Mouse (Mus musculus) hindbrain, embryonic 15.5 days (tissue): ENCODE results near the gene Gm3417. TPM values are rescaled to one million over a fixed set of nuclear protein-coding genes. Genes with fewer than 3 reads are reported as not detected.
"Not testable (repeated sequence)": the region's sequence is repeated elsewhere in the genome, so short reads cannot be mapped to it uniquely, and the experiment has no call there.

Experiments
- ATAC-seq: fragments of 200-750 bp; cut with Nextera tagmentation; 2 replicates; pipeline ENCODE4 v1.8.0; 2017; ENCODE audit warnings: low read depth, moderate number of reproducible peaks, moderate TSS enrichment; ENCODE audit not compliant: low FRiP score
- H3K27ac ChIP-seq: fragments of 300-500 bp; sonication (generic); replicated peaks from 2 replicates; pipeline ENCODE4 v1.5.1; 2015; ENCODE audit warnings: mild to moderate bottlenecking, inconsistent platforms
- H3K27me3 ChIP-seq: fragments of 300-500 bp; sonication (generic); 2 replicates; pipeline ENCODE4 v1.6.1; 2015; ENCODE audit warnings: control low read depth, inconsistent platforms
- H3K36me3 ChIP-seq: fragments of 300-500 bp; sonication (generic); 2 replicates; pipeline ENCODE4 v1.6.1; 2015; ENCODE audit warnings: control low read depth, inconsistent platforms
- H3K4me1 ChIP-seq: fragments of 300-500 bp; sonication (generic); replicated peaks from 2 replicates; pipeline ENCODE4 v1.6.1; 2015; ENCODE audit warnings: control low read depth, inconsistent platforms
- H3K4me2 ChIP-seq: fragments of 300-500 bp; sonication (generic); 2 replicates; pipeline ENCODE4 v1.6.1; 2015; ENCODE audit warnings: moderate library complexity, mild to moderate bottlenecking, inconsistent platforms
- H3K4me3 ChIP-seq: fragments of 300-500 bp; sonication (generic); 2 replicates; pipeline ENCODE4 v1.5.1; 2015; ENCODE audit warnings: mild to moderate bottlenecking, inconsistent platforms
- H3K9ac ChIP-seq: fragments of 300-500 bp; sonication (generic); 2 replicates; pipeline ENCODE4 v1.6.1; 2015; ENCODE audit warnings: inconsistent platforms
- H3K9me3 ChIP-seq: fragments of 300-500 bp; sonication (generic); 2 replicates; pipeline ENCODE4 v1.6.1; 2016; ENCODE audit warnings: control low read depth, inconsistent platforms
- WGBS: fragments of 180-500 bp; shearing (Covaris S2); methylation state at CpG from one replicate; pipeline ENCODE4 v1.1.7; 2015; 5-methylcytosine and 5-hydroxymethylcytosine counted together
- polyA plus RNA-seq: library from polyadenylated mRNA; unstranded; fragments of >200 nt; fragmentation: Nextera tagmentation; extraction: Ambion mirVana; gene quantifications from 2 replicates; pipeline ENCODE4 v1.2.1, GENCODE M21; 2015

Gene Gm3417
- polyA plus RNA-seq, 1 experiment from 2014 or later: 0.29 TPM

DNA sequence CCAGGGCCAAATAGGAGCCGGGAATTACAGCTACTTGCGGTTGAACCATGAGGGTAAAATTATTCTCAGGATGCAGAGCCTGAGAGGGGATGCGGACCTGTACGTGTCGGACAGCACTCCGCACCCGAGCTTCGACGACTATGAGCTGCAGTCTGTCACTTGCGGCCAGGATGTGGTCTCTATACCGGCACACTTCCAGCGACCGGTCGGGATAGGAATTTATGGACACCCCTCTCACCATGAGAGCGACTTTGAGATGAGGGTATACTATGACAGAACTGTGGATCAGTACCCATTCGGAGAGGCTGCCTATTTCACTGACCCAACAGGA is 34.9 kb downstream of the Gm3417 start:
- H3K36me3 ChIP-seq: peaks cover 19% of the 10 kb centered on the region
- 26% methylated on average over 16 of the region's 16 CpGs for WGBS
- H3K27ac ChIP-seq: peak overlapping the region; percentile 72; the same call in 1 of the 2 replicates
- peak overlapping the region; percentile 67 for H3K9ac ChIP-seq
- H3K9me3 ChIP-seq: no peaks in the 10 kb centered on the region
- no peak for ATAC-seq
- H3K4me3 ChIP-seq: peak overlapping the region; percentile 56
- H3K4me2 ChIP-seq: peak overlapping the region; percentile 80
- H3K4me1 ChIP-seq: peaks cover 33% of the 10 kb centered on the region
- no peaks in the 10 kb centered on the region for H3K27me3 ChIP-seq

DNA sequence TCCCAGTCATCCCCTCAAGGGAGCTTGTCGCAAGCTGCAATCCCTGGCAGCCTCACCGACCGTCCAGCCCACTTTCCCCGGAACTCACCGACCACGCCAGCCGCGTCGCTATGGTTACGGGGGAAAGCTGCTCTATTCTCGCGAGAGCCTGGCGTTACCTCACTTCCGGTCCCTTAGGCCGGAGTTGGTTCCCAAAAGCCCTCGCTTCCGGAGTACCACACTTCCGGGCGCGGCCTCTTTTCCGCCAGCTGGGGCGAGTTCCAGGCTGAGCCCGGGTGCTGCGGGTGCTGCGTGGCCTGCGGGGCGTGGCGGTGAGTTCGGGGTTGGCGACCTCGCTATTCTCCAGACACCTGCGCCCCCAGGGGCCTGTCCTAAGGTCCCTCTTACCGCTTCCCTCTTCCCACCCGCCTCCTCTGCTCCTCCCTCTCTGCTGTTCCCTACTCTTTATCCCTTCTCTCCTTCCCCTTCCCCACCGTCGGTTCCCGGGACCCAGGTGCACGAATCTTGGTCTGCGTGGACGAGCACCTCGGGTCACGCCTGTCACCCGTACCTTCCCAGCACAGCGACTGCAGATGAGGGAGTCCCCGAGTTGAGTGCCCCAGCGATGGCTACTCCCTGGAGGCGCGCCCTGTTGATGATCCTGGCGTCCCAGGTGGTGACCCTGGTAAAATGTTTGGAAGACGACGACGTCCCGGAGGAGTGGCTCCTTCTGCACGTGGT is 35.4 kb downstream of the Gm3417 start, which contains the start of the genes Wdr27 and 1600012H06Rik:
Gene Wdr27 (minus strand): TSS at position 150 of the 720 bp plus-strand sequence.
Gene 1600012H06Rik (plus strand): TSS at position 176 of the 720 bp plus-strand sequence.
- no peaks in the 10 kb centered on the region for H3K27me3 ChIP-seq
- H3K4me2 ChIP-seq: peak within 1 kb of the TSS; percentile 80
- peaks cover 33% of the 10 kb centered on the region for H3K4me1 ChIP-seq
- no peaks in the 10 kb centered on the region for H3K9me3 ChIP-seq
- peak within 1 kb of the TSS; percentile 67 for H3K9ac ChIP-seq
- peak; percentile 99 for ATAC-seq
- H3K27ac ChIP-seq: peak within 1 kb of the TSS; percentile 73
- peaks cover 15% of the 10 kb centered on the region for H3K36me3 ChIP-seq
- H3K4me3 ChIP-seq: peak within 1 kb of the TSS; percentile 56
- WGBS: under 1% methylated on average over 54 of the region's 54 CpGs

DNA sequence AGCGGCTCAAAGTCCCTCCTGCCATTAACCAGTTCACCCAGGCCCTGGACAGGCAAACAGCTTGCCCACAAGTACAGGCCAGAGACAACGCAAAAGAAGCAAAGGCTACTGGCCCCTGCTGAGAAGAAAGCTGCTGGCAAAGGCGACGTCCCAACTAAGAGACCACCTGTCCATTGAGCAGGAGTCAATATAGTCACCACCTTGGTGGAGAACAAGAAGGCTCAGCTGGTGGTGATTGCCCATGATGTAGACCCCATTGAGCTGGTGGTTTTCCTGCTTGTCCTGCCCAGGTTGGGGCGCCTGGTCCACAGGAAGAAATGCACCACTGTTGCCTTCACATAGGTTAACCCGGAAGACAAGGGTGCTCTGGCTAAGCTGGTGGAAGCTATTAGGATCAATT is 36.4 kb downstream of the Gm3417 start:
- WGBS: 69% methylated on average over 6 of the region's 6 CpGs

DNA sequence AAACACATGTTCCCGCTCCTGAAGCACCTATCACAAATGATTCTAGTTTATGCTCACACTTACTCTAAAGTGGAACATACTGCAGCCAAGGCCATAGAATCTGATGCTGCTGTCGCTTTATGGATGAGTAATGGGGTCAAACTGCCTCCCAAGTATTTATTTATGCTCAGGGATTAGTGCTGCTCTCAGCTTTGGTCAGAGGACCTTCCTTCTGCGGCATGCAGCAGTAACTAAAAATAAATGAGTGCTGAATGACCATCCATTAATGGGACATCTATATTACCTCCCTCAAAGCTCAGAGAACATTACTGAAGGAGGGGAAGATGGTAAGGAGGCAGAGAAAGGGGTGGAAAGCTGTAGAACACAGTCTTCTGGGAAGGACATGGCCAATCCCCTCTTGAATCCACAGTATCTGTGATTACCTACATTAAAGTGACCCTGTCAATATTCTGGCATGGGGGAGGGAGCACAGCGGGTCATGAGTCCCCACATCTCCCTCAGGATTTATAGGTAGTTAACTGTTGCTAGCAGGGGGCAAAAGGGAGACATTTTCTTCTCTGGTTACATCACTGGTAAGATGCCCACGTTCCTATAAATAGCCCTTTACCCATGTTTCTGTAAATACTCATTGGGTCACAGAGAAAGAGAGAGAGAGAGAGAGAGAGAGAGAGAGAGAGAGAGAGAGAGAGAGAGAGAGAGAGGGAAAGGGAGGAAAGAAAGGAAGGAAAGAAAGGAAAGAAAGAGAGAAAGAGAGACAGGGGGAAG is 42.6 kb downstream of the Gm3417 start:
- Histone ChIP-seq H3K9ac (no peak overlapping the region), H3K36me3 (no peaks in the 10 kb centered on the region), H3K9me3 (no peaks in the 10 kb centered on the region), H3K27me3 (no peaks in the 10 kb centered on the region), H3K4me2 (no peak overlapping the region), H3K27ac (no peak overlapping the region), H3K4me3 (no peak overlapping the region), H3K4me1 (no peaks in the 10 kb centered on the region)
- 73% methylated on average over 5 of the region's 5 CpGs for WGBS
- no peak for ATAC-seq

More for the DNA sequence above, 36.4 kb downstream of the Gm3417 start:
- not testable (repeated sequence) for H3K9me3 ChIP-seq, ATAC-seq, H3K27me3 ChIP-seq
- Histone ChIP-seq H3K36me3 (peaks cover 15% of the 10 kb centered on the region), H3K4me3 (peak overlapping the region; percentile 56), H3K9ac (peak overlapping the region; percentile 54), H3K4me1 (peaks cover 33% of the 10 kb centered on the region), H3K4me2 (peak overlapping the region; percentile 80), H3K27ac (0 out of 2 replicates have a peak overlapping the region, but pooled peaks have one; percentile 73)

DNA sequence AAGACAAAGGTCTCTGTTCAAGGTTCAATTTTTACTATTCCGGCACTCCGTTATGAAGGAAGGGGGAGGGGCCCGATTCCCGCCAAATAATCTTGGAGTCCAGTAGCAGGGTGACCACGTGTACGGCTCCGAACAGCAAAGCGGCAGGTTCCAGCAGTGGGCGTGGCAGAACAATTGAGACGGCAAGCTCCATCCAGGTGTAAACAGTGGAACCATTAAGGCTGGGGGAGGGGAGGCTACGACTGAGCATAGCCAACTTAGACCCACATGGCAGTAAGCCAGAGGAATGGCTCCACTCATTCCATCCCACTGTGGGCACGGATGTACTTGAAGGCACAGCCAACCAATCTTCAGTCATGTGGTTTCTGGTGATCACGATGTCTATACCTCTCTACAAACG is 43.3 kb downstream of the Gm3417 start:
- not testable (repeated sequence) for ATAC-seq, H3K27me3 ChIP-seq, H3K4me2 ChIP-seq, H3K9me3 ChIP-seq, H3K9ac ChIP-seq, H3K27ac ChIP-seq, H3K4me1 ChIP-seq, H3K4me3 ChIP-seq, H3K36me3 ChIP-seq
- 87% methylated on average over 14 of the region's 14 CpGs for WGBS

DNA sequence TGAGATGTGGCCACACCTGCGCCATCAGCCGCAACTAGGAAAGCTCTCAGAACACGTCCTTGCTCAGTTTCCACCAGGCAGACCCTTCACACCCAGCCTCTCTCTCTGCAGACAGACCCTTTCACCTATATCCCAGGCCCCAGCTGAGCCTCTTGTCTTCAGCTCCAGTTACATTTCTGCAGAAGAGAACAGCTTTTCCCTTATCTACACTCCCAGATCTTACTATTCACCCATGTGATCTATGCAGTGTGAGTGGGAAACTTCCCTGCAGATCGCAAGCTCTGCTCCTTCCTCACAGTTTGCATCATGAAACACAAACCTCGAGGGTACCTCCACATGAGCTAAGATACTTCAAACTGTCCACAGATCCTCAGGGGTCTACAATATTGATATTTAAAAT is 47.1 kb downstream of the Gm3417 start:
- no peaks in the 10 kb centered on the region for H3K36me3 ChIP-seq
- no peak overlapping the region for H3K27ac ChIP-seq
- H3K27me3 ChIP-seq: no peaks in the 10 kb centered on the region
- ATAC-seq: no peak
- no peaks in the 10 kb centered on the region for H3K9me3 ChIP-seq
- 90% methylated on average over 5 of the region's 5 CpGs for WGBS
- H3K4me1 ChIP-seq: no peaks in the 10 kb centered on the region
- no peak overlapping the region for H3K4me2 ChIP-seq
- H3K4me3 ChIP-seq: no peak overlapping the region
- no peak overlapping the region for H3K9ac ChIP-seq

DNA sequence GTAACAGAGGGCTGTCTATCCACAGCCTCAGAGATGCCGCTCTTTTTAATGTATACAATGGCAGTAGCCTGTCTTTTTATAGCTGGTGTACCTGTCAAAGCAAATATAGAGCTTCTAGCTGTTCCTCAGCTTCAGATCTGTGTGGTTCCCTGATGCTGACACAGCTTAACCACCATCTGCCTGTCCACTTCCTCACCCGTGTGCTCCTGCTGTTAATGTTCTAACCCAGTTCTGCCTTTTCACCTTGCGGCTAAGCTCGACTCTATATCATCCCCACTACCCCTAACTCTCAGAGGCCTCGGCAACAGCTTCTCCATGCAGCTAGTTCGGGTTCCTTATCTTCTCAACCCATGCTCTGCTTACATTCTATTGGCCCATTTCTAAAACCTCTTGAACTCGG is 47.9 kb downstream of the Gm3417 start:
- Histone ChIP-seq H3K4me1 (no peaks in the 10 kb centered on the region), H3K4me3 (no peak overlapping the region), H3K4me2 (no peak overlapping the region), H3K9me3 (no peaks in the 10 kb centered on the region), H3K9ac (no peak overlapping the region), H3K36me3 (no peaks in the 10 kb centered on the region), H3K27me3 (no peaks in the 10 kb centered on the region), H3K27ac (no peak overlapping the region)
- ATAC-seq: no peak
- WGBS: 89% methylated on average over 7 of the region's 7 CpGs

DNA sequence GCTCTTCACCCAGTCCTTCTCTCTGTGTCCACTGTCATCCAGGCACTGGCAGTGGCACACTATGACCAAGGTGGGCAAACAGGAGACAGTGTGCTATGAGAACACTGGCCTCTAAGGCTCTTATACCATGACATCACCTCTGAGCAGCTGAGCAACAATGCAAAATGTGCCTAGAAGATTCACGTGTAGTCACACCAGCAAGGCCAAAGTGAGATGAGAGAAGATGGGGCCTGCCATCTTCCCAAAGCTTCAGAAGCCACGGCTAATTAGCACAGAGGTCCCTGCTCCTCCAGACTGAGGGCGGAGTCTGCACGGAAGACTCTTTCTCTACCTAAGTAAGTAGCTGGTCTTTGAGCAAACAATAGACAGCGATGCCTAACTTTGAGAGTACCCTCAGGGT is 50.0 kb downstream of the Gm3417 start:
- Histone ChIP-seq H3K27ac (no peak overlapping the region), H3K27me3 (no peaks in the 10 kb centered on the region), H3K4me1 (no peaks in the 10 kb centered on the region), H3K36me3 (no peaks in the 10 kb centered on the region), H3K9ac (no peak overlapping the region), H3K9me3 (no peaks in the 10 kb centered on the region), H3K4me2 (no peak overlapping the region), H3K4me3 (no peak overlapping the region)
- WGBS: 86% methylated on average over 5 of the region's 5 CpGs
- ATAC-seq: no peak

DNA sequence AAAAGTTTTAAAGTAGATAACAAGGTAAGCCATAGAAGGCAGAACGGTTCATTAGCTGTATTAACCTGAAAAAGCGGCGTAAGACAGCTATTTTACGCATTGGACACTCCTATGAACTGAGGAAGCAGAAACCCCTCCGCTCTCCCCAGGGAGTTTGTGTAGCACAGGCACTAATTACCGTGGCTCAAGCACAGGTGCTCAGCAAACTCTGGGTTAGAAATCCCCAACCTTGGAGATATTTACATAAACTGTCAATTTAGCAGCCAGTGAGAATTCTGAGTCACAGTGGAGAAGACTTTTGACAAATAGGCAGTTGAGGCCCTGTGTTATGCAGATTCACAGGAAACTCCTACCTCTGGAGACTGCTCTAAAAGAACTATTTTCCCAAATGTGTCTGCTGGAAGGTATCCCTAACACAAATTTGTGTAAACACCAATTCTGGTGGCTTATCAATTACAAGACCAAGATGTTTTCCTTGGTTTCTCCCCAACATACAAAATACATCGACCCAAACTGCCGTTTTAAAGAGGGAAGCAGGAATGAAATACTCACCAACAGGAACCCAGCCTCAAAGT is 50.9 kb downstream of the Gm3417 start:
- Histone ChIP-seq H3K36me3 (no peaks in the 10 kb centered on the region), H3K4me1 (no peaks in the 10 kb centered on the region), H3K27me3 (no peaks in the 10 kb centered on the region)

DNA sequence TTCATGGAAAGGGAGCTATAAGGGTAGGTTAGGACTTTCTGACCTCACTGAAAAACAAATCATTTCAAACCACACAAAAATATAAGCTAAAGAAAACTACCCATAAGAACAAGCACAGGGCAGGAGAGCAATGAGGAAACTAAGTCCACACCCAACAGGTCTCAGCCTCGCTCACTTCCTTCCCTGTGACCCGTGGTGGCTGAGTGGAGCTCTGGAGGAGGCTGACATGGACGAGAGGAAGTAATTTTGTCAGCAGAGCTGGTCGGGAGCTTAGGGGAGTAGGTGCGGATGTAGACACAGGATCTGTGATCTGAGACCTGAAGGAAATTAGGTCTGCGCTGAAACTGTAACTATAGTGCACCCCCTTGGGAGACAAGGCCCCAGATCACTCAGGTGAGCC is 57.0 kb downstream of the Gm3417 start:
- no peak for ATAC-seq
- no peaks in the 10 kb centered on the region for H3K9me3 ChIP-seq

More for the DNA sequence above, 50.9 kb downstream of the Gm3417 start:
- Histone ChIP-seq H3K27ac (no peak overlapping the region), H3K9ac (no peak overlapping the region), H3K4me2 (no peak overlapping the region), H3K4me3 (no peak overlapping the region), H3K9me3 (no peaks in the 10 kb centered on the region)
- 85% methylated on average over 8 of the region's 8 CpGs for WGBS
- ATAC-seq: no peak

DNA sequence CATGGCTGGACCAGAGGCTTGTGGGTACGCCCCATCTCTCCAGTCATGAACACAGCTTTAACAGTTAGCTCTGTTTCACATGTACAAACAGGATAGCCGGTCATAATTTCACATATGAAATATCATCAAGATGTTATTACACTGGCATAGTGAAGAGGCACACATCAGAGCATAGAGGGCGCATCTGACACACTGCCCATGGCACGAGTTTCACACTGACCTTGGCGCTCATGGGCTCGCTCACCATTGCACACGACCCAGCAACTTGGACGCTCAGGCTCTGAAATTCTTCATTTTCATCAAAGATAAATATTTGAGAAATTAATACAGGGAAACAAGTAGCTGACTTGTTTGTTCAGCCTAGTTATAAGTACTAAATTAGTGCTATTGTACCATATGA is 60.7 kb downstream of the Gm3417 start:
- H3K4me1 ChIP-seq: no peaks in the 10 kb centered on the region
- no peak for ATAC-seq
- no peak overlapping the region for H3K9ac ChIP-seq
- H3K4me2 ChIP-seq: no peak overlapping the region
- H3K36me3 ChIP-seq: no peaks in the 10 kb centered on the region
- no peaks in the 10 kb centered on the region for H3K27me3 ChIP-seq
- no peak overlapping the region for H3K27ac ChIP-seq
- WGBS: 91% methylated on average over 8 of the region's 8 CpGs
- no peak overlapping the region for H3K4me3 ChIP-seq
- H3K9me3 ChIP-seq: no peaks in the 10 kb centered on the region

More for the DNA sequence above, 57.0 kb downstream of the Gm3417 start:
- no peak overlapping the region for H3K9ac ChIP-seq
- no peak overlapping the region for H3K4me3 ChIP-seq
- 74% methylated on average over 6 of the region's 6 CpGs for WGBS
- no peak overlapping the region for H3K4me2 ChIP-seq
- H3K4me1 ChIP-seq: no peaks in the 10 kb centered on the region
- H3K36me3 ChIP-seq: no peaks in the 10 kb centered on the region
- no peak overlapping the region for H3K27ac ChIP-seq
- no peaks in the 10 kb centered on the region for H3K27me3 ChIP-seq

DNA sequence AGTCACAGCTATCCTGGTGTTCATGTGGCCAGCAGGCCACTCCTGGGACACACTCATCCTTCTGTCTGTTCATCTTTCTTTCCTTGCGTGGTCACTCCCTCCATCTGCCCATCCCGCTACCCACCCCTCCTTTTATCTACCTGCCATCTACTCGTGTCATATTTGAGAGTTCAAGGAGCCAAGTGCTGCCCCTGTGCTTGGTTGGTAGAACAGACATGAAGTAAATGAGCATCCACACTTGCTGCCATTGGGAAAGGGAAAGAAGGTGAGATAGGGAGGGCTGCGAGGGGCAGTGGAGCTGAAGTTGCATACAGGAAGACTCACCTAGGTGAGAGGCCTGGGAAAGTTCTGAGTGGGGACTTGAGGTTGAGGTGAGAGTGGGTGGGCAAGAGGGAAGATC is 64.2 kb downstream of the Gm3417 start:
- Histone ChIP-seq H3K9me3 (no peaks in the 10 kb centered on the region), H3K27ac (no peak overlapping the region), H3K9ac (no peak overlapping the region), H3K36me3 (no peaks in the 10 kb centered on the region), H3K4me1 (no peaks in the 10 kb centered on the region), H3K4me2 (no peak overlapping the region), H3K4me3 (no peak overlapping the region), H3K27me3 (no peaks in the 10 kb centered on the region)
- ATAC-seq: no peak
- 93% methylated on average over 4 of the region's 4 CpGs for WGBS
